Mouse (Mus musculus): ENCODE data around the gene Klrk1.

- TF ChIP-seq POLR2A (IDR thresholded peaks at IDR 0.05; ENCODE audit: control insufficient read depth, extremely low read depth, insufficient read depth, low read length, poor library complexity) (no peak), CTCF (IDR thresholded peaks at IDR 0.05; ENCODE audit: borderline replicate concordance, control insufficient read depth, extremely low read depth, insufficient read depth, low read length, poor library complexity) (no peak)
Observed at GRCm38 (mm10) chr6:129581274-129581673, 42.4 kb downstream of the Klrk1 start.
